Mouse (Mus musculus) lung, embryonic 15.5 days (tissue): ENCODE results near the gene Taf13. TPM values are rescaled to one million over a fixed set of nuclear protein-coding genes. Genes with fewer than 3 reads are reported as not detected.

Experiments
- ATAC-seq: fragments of 200-750 bp; cut with Nextera tagmentation; 2 replicates; pipeline ENCODE4 v1.8.0; 2017; ENCODE audit warnings: moderate number of reproducible peaks, borderline replicate concordance; ENCODE audit not compliant: low FRiP score, low TSS enrichment; ENCODE audit errors: extremely low read depth
- H3K27ac ChIP-seq: fragments of 300-500 bp; sonication (generic); 2 replicates; pipeline ENCODE4 v1.5.1; 2015; ENCODE audit warnings: moderate library complexity, mild to moderate bottlenecking, inconsistent platforms
- H3K27me3 ChIP-seq: fragments of 300-500 bp; sonication (generic); 2 replicates; pipeline ENCODE4 v1.6.1; 2015; ENCODE audit warnings: inconsistent platforms
- H3K36me3 ChIP-seq: fragments of 300-500 bp; sonication (generic); 2 replicates; pipeline ENCODE4 v1.6.1; 2015; ENCODE audit warnings: inconsistent platforms
- H3K4me1 ChIP-seq: fragments of 300-500 bp; sonication (generic); 2 replicates; pipeline ENCODE4 v1.6.1; 2015; ENCODE audit warnings: inconsistent platforms
- H3K4me2 ChIP-seq: fragments of 300-500 bp; sonication (generic); 2 replicates; pipeline ENCODE4 v1.6.1; 2015; ENCODE audit warnings: inconsistent platforms, mild to moderate bottlenecking, moderate library complexity
- H3K4me3 ChIP-seq: fragments of 300-500 bp; sonication (generic); 2 replicates; pipeline ENCODE4 v1.5.1; 2015; ENCODE audit warnings: mild to moderate bottlenecking, inconsistent platforms
- H3K9ac ChIP-seq: fragments of 300-500 bp; sonication (generic); 2 replicates; pipeline ENCODE4 v1.6.1; 2015; ENCODE audit warnings: inconsistent platforms
- H3K9me3 ChIP-seq: fragments of 300-500 bp; sonication (generic); 2 replicates; pipeline ENCODE4 v1.6.1; 2016; ENCODE audit warnings: inconsistent platforms
- WGBS: fragments of 180-500 bp; shearing (Covaris S2); methylation state at CpG from one replicate; pipeline ENCODE4 v1.1.7; 2015; 5-methylcytosine and 5-hydroxymethylcytosine counted together
- microRNA-seq: library from miRNA; unstranded; fragments of <30 nt; microRNA quantifications from one replicate; pipeline ENCODE4, GENCODE M21; 2016
- polyA plus RNA-seq: library from polyadenylated mRNA; unstranded; fragments of >200 nt; fragmentation: Nextera tagmentation; extraction: Ambion mirVana; gene quantifications from 2 replicates; pipeline ENCODE4 v1.2.1, GENCODE M21; 2015

Gene Taf13
- polyA plus RNA-seq, 1 experiment from 2014 or later, result 44.6 TPM

DNA sequence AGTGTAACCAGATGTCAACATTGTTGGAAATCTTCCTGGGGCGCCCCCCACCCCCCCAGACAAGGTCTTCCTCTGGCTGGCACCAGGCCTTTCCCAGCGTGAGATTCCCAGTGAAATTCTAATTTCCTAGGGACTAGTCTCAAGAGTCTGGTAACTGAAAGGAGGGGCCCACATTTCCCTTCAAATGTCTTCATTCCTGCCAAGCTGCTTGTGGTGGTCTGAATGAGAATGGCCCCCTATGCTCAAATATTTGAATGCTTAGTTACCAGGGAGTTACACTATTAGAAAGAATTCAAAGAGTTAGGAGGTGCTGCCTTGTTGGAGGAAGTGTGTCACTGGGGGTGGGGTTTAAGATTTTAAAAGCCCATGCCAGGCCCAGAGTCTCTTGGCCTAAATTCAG, 16.9 kb downstream of the Taf13 start:
- no peaks in the 10 kb centered on the region for H3K9me3 ChIP-seq
- H3K4me3 ChIP-seq, result no peak overlapping the region
- no peak overlapping the region for H3K4me2 ChIP-seq
- WGBS, result 38% methylated on average over 2 of the region's 2 CpGs
- H3K27me3 ChIP-seq, result no peaks in the 10 kb centered on the region
- H3K4me1 ChIP-seq, result peaks cover 13% of the 10 kb centered on the region
- no peak for ATAC-seq
- H3K27ac ChIP-seq, result no peak overlapping the region
- H3K9ac ChIP-seq, result no peak overlapping the region
- no peaks in the 10 kb centered on the region for H3K36me3 ChIP-seq

GRCm38 (mm10) chr3:108590786-108591529, 19.5 kb downstream of the Taf13 start, which contains the start of gene Wdr47:
Gene Wdr47 (plus strand): TSS chr3:108591279.
- ATAC-seq, result peak; percentile 100
- peak within 1 kb of the TSS; percentile 71 for H3K27ac ChIP-seq
- H3K9me3 ChIP-seq, result no peaks in the 10 kb centered on the region

GRCm38 (mm10) chr3:108591530-108592522, 20.3 kb downstream of the Taf13 start:
- Histone ChIP-seq H3K27me3 (no peaks in the 10 kb centered on the region), H3K9ac (peak overlapping the region; percentile 71), H3K36me3 (no peaks in the 10 kb centered on the region), H3K9me3 (no peaks in the 10 kb centered on the region), H3K4me3 (peak overlapping the region; percentile 99), H3K4me2 (peak overlapping the region; percentile 100), H3K4me1 (peaks cover 13% of the 10 kb centered on the region), H3K27ac (peak overlapping the region; percentile 71)
- under 1% methylated on average over 61 of the region's 61 CpGs for WGBS
- ATAC-seq, result peak; percentile 79; the same call in 1 of the 2 replicates

More at GRCm38 (mm10) chr3:108590786-108591529, 19.5 kb downstream of the Taf13 start, which contains the start of gene Wdr47:
- Histone ChIP-seq H3K4me2 (peak within 1 kb of the TSS; percentile 100), H3K9ac (peak within 1 kb of the TSS; percentile 71), H3K36me3 (no peaks in the 10 kb centered on the region), H3K4me3 (peak within 1 kb of the TSS; percentile 99), H3K27me3 (no peaks in the 10 kb centered on the region), H3K4me1 (peaks cover 13% of the 10 kb centered on the region)
- WGBS, result 4% methylated on average over 44 of the region's 44 CpGs

DNA sequence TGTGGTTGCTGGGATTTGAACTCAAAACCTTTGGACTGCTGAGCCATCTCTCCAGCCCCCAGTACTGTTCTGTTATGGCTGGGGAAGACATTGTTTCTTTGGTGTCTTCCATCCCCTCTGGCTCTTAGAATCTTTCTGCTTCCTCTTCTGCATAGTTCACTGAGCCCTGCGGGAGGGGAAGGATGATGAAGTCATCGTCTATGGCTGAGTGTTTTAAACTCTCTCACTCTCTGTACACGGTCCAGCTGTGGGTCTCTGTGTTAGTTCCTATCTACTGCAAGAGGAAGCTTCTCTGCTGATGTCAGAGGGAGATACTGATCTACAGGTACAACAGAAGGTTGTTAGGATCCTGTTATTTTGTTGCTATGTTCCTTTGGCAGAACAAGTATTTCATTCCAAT, 37.4 kb downstream of the Taf13 start:
- Histone ChIP-seq H3K27me3 (no peaks in the 10 kb centered on the region), H3K9me3 (no peaks in the 10 kb centered on the region), H3K27ac (no peak overlapping the region), H3K4me3 (no peak overlapping the region), H3K36me3 (0 out of 2 replicates have a peak, but pooled peaks cover 5% of the 10 kb centered on the region), H3K4me1 (no peaks in the 10 kb centered on the region), H3K9ac (no peak overlapping the region), H3K4me2 (no peak overlapping the region)
- WGBS, result 49% methylated on average over 3 of the region's 3 CpGs
- ATAC-seq, result no peak

Small RNAs within 50 kb of the gene (microRNA-seq; reads per million reads assigned to microRNA genes)
- not detected for gene Gm22860

Other genes starting within 250 kb of the Taf13 start
- 2.8 and 9.3 TPM in 2 replicates for gene Mybphl, start 206.8 kb upstream of the Taf13 start, polyA plus RNA-seq
- 79.8 and 81.5 TPM in 2 replicates for gene Psrc1, start 187.9 kb upstream of the Taf13 start, polyA plus RNA-seq
- gene Celsr2, start 156.1 kb upstream of the Taf13 start, polyA plus RNA-seq, result 7.5 and 8.5 TPM in 2 replicates
- 115 and 116 TPM in 2 replicates for gene Sars, start 126.5 kb upstream of the Taf13 start, polyA plus RNA-seq
- gene 1700013F07Rik, start 37.5 kb upstream of the Taf13 start, polyA plus RNA-seq, result 0.99 and 1.1 TPM in 2 replicates
- gene 5330417C22Rik, start 35.2 kb upstream of the Taf13 start, polyA plus RNA-seq, result 16.4 and 16.6 TPM in 2 replicates
- 43.1 and 43.3 TPM in 2 replicates for gene Tmem167b, start 9.2 kb upstream of the Taf13 start, polyA plus RNA-seq
- 10.4 and 10.8 TPM in 2 replicates for gene Wdr47, start 19.6 kb downstream of the Taf13 start, polyA plus RNA-seq
- gene Clcc1, start 82.2 kb downstream of the Taf13 start, polyA plus RNA-seq, result 87.4 and 90.2 TPM in 2 replicates
- gene Gpsm2, start 150.6 kb downstream of the Taf13 start, polyA plus RNA-seq, result 47.1 and 50.3 TPM in 2 replicates
- 0.09 TPM in 1 of 2 replicates, not detected in the other for gene Aknad1, start 168.0 kb downstream of the Taf13 start, polyA plus RNA-seq